Mouse (Mus musculus) ES-Bruce4 (cell line): ENCODE data around the gene Foxn4.

Source experiments
- CTCF ChIP-seq: IDR thresholded peaks from one replicate; pipeline ENCODE4 v1.8.1; 2011; ENCODE audit warnings: low read depth, low read length
- EP300 ChIP-seq: IDR thresholded peaks from 2 replicates; pipeline ENCODE4 v1.6.1; 2011; ENCODE audit warnings: low read depth, low read length; ENCODE audit not compliant: insufficient read depth
- POLR2A ChIP-seq: IDR thresholded peaks from one replicate; pipeline ENCODE4 v1.8.1; 2011; ENCODE audit warnings: low read length; ENCODE audit not compliant: insufficient read depth

DNA sequence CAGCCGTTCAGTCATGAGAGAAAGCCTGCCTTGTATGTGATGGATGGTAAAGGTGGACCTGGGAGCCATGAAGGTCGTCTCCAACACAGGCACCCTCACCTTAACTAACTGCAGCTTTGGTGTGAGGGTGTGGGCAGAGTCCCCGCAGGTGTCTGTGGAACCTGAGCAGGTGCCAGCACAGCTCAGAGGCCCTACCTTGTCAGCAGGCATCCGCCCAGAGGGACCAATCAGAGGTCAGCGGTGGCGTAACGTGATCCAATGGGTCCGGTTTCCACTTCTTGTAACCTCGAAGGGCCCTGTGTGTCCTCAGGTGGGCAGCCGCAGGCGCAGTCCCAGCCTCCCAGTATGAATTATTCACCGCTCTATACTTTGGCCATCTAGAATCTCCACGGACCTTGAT lies 15.3 kb upstream of the Foxn4 start, which contains the start of gene Myo1h:
- TF ChIP-seq EP300 (no peak), CTCF (no peak), POLR2A (no peak)
